Mouse (Mus musculus) forebrain, postnatal 0 days (tissue): Measurements from ENCODE around the gene Zfp697. TPM values are rescaled to one million over a fixed set of nuclear protein-coding genes. Genes with fewer than 3 reads are reported as not detected.
"Not testable (repeated sequence)": the region's sequence is repeated elsewhere in the genome, so short reads cannot be mapped to it uniquely, and the experiment has no call there.

Experiments used
- ATAC-seq: fragments of 200-750 bp; cut with Nextera tagmentation; 2 replicates; pipeline ENCODE4 v1.8.0; 2017; ENCODE audit warnings: mild to moderate bottlenecking, moderate library complexity
- DNase-seq: peaks from one replicate; pipeline ENCODE4 v3.0.0-alpha.2; 2015
- H3K27ac ChIP-seq: fragments of 300-500 bp; sonication (generic); 2 replicates; pipeline ENCODE4 v1.5.1; 2014; ENCODE audit warnings: low read depth, mild to moderate bottlenecking, antibody characterized with exemption, low read length, moderate library complexity, mixed read lengths
- H3K27me3 ChIP-seq: fragments of 300-500 bp; sonication (generic); 2 replicates; pipeline ENCODE4 v1.6.1; 2014; ENCODE audit warnings: mild to moderate bottlenecking, low read length, mixed read lengths; ENCODE audit not compliant: insufficient read depth
- H3K36me3 ChIP-seq: fragments of 300-500 bp; sonication (generic); 2 replicates; pipeline ENCODE4 v1.6.1; 2014; ENCODE audit warnings: mild to moderate bottlenecking, moderate library complexity; ENCODE audit not compliant: insufficient read depth
- H3K4me1 ChIP-seq: fragments of 300-500 bp; sonication (generic); 2 replicates; pipeline ENCODE4 v1.6.1; 2014; ENCODE audit warnings: antibody characterized with exemption; ENCODE audit not compliant: insufficient read depth
- H3K4me2 ChIP-seq: fragments of 300-500 bp; sonication (generic); 2 replicates; pipeline ENCODE4 v1.6.1; 2014; ENCODE audit warnings: low read depth, mild to moderate bottlenecking, moderate library complexity
- H3K4me3 ChIP-seq: fragments of 300-500 bp; sonication (generic); 2 replicates; pipeline ENCODE4 v1.5.1; 2014; ENCODE audit warnings: low read depth, low read length, mixed read lengths
- H3K9ac ChIP-seq: fragments of 300-500 bp; sonication (generic); 2 replicates; pipeline ENCODE4 v1.6.1; 2014; ENCODE audit warnings: mild to moderate bottlenecking
- H3K9me3 ChIP-seq: fragments of 300-500 bp; sonication (generic); 2 replicates; pipeline ENCODE4 v1.6.1; 2016; ENCODE audit warnings: low read length
- WGBS: fragments of 180-500 bp; shearing (Covaris S2); extraction: QIAGEN DNeasy Blood & Tissue Kit; methylation state at CpG from one replicate; pipeline ENCODE4 v1.1.7; 2014; 5-methylcytosine and 5-hydroxymethylcytosine counted together
- polyA plus RNA-seq: library from polyadenylated mRNA; unstranded; fragments of >200 nt; fragmentation: Nextera tagmentation; extraction: Ambion mirVana; gene quantifications from 2 replicates; pipeline ENCODE4 v1.2.1, GENCODE M21; 2015
- total RNA-seq: library from RNA; depleted of rRNA; stranded (reverse); fragments of >200 nt; gene quantifications from 2 replicates; pipeline ENCODE4 v1.2.3, GENCODE M21; 2014

Zfp697 gene
- total and polyA plus RNA-seq, 2 experiments from 2014 or later = 17.7 to 38.6 TPM

DNA sequence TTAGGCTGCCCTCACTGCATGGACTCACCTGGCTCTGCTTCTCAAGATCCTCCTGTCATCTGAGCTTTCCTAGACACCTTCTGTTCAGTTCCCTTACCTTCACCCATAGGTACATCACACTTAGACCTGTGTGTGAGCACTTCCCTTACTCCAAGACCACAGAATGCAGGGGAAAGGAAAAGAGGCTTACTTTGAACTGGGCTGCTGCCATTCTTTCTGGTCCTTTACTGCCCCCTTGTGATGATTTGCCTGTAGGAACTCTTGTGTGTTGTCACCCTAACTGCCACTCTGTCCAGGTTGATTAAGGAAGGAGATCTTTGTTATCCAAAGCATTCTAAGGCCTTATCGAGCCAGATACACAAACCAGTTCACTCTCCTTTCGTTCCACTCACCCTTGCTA is 114.5 kb downstream of the Zfp697 start:
- H3K9ac ChIP-seq, H3K4me2 ChIP-seq, H3K4me1 ChIP-seq, H3K36me3 ChIP-seq, H3K27ac ChIP-seq, H3K27me3 ChIP-seq, H3K9me3 ChIP-seq, H3K4me3 ChIP-seq, DNase-seq: not testable (repeated sequence)
- no CpG with 5 or more reads among the region's 2 CpGs for WGBS
- ATAC-seq = peak; percentile 56; the same call in 1 of the 2 replicates

DNA sequence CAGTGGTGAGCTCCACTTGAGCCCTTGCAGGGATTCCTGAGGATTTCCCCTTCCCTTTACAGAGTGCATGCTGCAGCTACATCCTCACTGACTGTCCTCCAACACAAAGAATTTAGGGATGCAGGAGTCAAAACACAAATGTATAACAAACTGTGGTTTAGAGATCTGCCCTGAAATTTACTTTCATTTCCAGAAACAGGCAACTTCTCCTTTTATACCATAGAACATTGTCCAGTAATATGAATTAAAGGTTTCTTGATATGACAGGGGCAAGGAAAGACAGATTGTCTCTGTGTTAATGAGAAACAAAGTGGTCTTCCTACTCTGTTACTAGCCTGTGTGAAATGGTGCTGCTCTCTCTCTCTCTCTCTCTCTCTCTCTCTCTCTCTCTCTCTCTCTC is 115.1 kb downstream of the Zfp697 start:
- not testable (repeated sequence) for H3K9me3 ChIP-seq, DNase-seq, H3K27me3 ChIP-seq, H3K9ac ChIP-seq, H3K36me3 ChIP-seq, H3K4me2 ChIP-seq, ATAC-seq, H3K4me1 ChIP-seq, H3K27ac ChIP-seq, H3K4me3 ChIP-seq

GRCm38 (mm10) chr3:98507229-98507628 is 125.0 kb downstream of the Zfp697 start:
- not testable (repeated sequence) for H3K4me2 ChIP-seq, H3K4me1 ChIP-seq, H3K9ac ChIP-seq, ATAC-seq, H3K36me3 ChIP-seq, H3K9me3 ChIP-seq, DNase-seq, H3K4me3 ChIP-seq, H3K27me3 ChIP-seq, H3K27ac ChIP-seq
- WGBS = no CpG with 5 or more reads among the region's 5 CpGs

GRCm38 (mm10) chr3:98510414-98510813 is 128.2 kb downstream of the Zfp697 start, which contains the start of gene Hsd3b4:
Gene Hsd3b4, minus strand, starts transcription at chr3:98510514.
- not testable (repeated sequence) for H3K4me2 ChIP-seq, H3K27ac ChIP-seq, H3K36me3 ChIP-seq, DNase-seq, H3K9ac ChIP-seq, H3K4me1 ChIP-seq, H3K4me3 ChIP-seq, ATAC-seq, H3K27me3 ChIP-seq, H3K9me3 ChIP-seq
- no CpG with 5 or more reads among the region's 1 CpGs for WGBS

DNA sequence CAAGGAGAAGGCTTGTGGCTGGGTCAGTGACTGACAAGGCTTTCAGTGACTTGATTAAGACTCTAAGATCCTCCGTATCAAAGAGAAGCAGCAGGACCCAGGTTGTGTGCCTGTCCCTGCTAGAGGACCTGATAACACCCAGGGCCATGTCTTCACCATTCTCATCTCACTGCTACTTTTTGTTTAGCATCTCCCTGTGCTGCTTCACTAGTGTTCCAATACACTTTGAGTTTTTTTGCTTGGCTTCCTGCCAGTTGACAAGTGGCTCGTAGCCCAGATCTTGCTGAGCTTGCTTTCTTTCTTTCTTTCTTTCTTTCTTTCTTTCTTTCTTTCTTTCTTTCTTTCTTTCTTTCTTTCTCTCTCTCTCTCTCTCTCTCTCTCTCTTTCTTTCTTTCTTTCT is 140.5 kb downstream of the Zfp697 start:
- not testable (repeated sequence) for DNase-seq, H3K4me3 ChIP-seq, H3K4me2 ChIP-seq, H3K27ac ChIP-seq, H3K27me3 ChIP-seq, ATAC-seq, H3K9me3 ChIP-seq, H3K9ac ChIP-seq, H3K4me1 ChIP-seq, H3K36me3 ChIP-seq
- WGBS = no CpG with 5 or more reads among the region's 2 CpGs

DNA sequence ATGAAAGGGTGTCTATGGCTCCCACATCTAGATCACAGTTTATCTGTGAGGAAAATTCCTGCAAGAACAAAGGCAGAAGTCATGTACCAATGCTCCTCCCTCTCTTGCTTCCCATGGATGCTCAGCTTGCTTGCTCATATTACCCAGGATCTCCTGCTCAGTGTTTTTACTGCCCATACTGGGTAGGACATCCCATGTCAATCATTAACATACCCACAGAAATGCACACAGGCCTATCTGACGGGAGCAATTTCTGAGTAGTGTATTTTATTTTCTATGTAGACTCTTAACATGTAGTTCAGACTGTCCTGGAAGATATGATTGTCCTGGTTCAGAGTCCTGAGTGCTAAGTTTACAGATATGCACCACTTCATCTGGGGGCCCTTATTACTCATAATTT is 142.3 kb downstream of the Zfp697 start:
- H3K27ac ChIP-seq, ATAC-seq, H3K4me2 ChIP-seq, H3K9me3 ChIP-seq, H3K4me3 ChIP-seq, H3K4me1 ChIP-seq, H3K36me3 ChIP-seq, DNase-seq, H3K27me3 ChIP-seq, H3K9ac ChIP-seq: not testable (repeated sequence)
- WGBS = no CpG with 5 or more reads among the region's 1 CpGs

- H3K4me2 ChIP-seq, H3K27ac ChIP-seq, H3K4me3 ChIP-seq, H3K9me3 ChIP-seq, H3K27me3 ChIP-seq, DNase-seq, H3K36me3 ChIP-seq, ATAC-seq, H3K4me1 ChIP-seq, H3K9ac ChIP-seq: not testable (repeated sequence)
These were observed 142.7 kb downstream of the Zfp697 start for GRCm38 (mm10) chr3:98524978-98525377.

DNA sequence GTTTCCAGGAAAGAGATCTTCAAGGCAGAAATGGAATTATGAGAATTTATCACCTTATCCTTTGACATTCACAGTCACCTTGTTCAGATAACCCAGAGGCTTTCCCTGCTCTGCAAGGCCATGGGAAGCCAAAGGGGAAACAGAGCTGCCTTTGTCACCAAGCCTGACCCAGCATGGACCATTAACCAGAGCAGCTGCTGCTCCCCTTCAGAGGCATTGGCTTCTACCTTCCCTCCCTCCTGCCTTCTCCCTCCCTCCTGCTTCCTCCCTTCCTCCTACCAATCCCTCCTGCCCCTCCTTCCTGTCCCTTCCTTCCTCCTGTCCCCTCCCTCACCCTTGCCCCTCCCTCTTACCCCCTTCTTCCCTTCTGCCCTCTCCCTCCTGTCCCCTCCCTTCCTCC is 165.4 kb downstream of the Zfp697 start:
- H3K27me3 ChIP-seq, H3K4me1 ChIP-seq, H3K9ac ChIP-seq, ATAC-seq, H3K4me2 ChIP-seq, DNase-seq, H3K9me3 ChIP-seq, H3K36me3 ChIP-seq, H3K4me3 ChIP-seq, H3K27ac ChIP-seq: not testable (repeated sequence)

GRCm38 (mm10) chr3:98548495-98548894 is 166.2 kb downstream of the Zfp697 start:
- not testable (repeated sequence) for H3K9me3 ChIP-seq, H3K36me3 ChIP-seq, H3K27ac ChIP-seq, DNase-seq, ATAC-seq, H3K4me1 ChIP-seq, H3K4me3 ChIP-seq, H3K9ac ChIP-seq, H3K27me3 ChIP-seq, H3K4me2 ChIP-seq
- WGBS = 89% methylated on average over 1 of the region's 1 CpGs

DNA sequence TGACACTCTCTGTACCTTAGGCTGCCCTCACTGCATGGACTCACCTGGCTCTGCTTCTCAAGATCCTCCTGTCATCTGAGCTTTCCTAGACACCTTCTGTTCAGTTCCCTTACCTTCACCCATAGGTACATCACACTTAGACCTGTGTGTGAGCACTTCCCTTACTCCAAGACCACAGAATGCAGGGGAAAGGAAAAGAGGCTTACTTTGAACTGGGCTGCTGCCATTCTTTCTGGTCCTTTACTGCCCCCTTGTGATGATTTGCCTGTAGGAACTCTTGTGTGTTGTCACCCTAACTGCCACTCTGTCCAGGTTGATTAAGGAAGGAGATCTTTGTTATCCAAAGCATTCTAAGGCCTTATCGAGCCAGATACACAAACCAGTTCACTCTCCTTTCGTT is 168.0 kb downstream of the Zfp697 start:
- not testable (repeated sequence) for H3K27ac ChIP-seq, H3K4me2 ChIP-seq, H3K27me3 ChIP-seq, H3K9me3 ChIP-seq, DNase-seq, H3K4me1 ChIP-seq, H3K36me3 ChIP-seq, H3K9ac ChIP-seq, H3K4me3 ChIP-seq
- ATAC-seq = peak; percentile 71
- no CpG with 5 or more reads among the region's 2 CpGs for WGBS

DNA sequence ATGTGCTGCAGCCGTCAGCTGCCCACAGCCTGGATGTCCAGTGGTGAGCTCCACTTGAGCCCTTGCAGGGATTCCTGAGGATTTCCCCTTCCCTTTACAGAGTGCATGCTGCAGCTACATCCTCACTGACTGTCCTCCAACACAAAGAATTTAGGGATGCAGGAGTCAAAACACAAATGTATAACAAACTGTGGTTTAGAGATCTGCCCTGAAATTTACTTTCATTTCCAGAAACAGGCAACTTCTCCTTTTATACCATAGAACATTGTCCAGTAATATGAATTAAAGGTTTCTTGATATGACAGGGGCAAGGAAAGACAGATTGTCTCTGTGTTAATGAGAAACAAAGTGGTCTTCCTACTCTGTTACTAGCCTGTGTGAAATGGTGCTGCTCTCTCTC is 168.6 kb downstream of the Zfp697 start:
- not testable (repeated sequence) for H3K36me3 ChIP-seq, H3K4me1 ChIP-seq, H3K4me3 ChIP-seq, H3K4me2 ChIP-seq, DNase-seq, ATAC-seq, H3K9ac ChIP-seq, H3K9me3 ChIP-seq, H3K27me3 ChIP-seq, H3K27ac ChIP-seq
- no CpG with 5 or more reads among the region's 1 CpGs for WGBS
